Mouse (Mus musculus) testis, postnatal 10 days (tissue): ENCODE measurements around the gene Serpinb1b.
"Not testable (repeated sequence)": the region's sequence is repeated elsewhere in the genome, so short reads cannot be mapped to it uniquely, and the experiment has no call there.

Source experiments
- DNase-seq: peaks from one replicate; pipeline ENCODE4 v3.0.0; 2021; ENCODE audit warnings: low spot score

Serpinb1b gene

GRCm38 (mm10) chr13:33078056-33078705 lies at the start of gene Serpinb1b:
Gene Serpinb1b, plus strand, starts transcription at chr13:33078575.
- no peak for DNase-seq

- not testable (repeated sequence) for DNase-seq
Observed at GRCm38 (mm10) chr13:33029478-33029877, 48.9 kb upstream of the Serpinb1b start.

DNA sequence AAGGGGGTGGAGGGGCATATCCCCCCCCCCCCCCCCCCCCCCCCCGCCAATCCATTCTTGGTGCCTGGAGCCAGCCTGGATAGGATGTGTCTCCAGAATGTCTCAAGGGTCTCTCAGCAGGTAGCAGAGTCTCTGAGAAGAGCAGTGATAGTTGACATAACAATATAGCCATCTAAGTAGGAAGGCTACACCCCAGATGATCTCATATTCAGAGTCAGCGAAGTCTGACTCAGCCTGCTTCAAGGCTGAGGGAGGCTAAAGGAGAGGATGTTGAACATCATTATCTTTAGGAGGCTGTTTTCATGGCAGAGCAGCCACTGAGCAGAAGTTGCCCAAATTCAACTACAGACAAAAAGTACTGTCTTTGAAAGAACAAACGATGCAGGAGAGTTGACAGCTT lies 48.1 kb upstream of the Serpinb1b start:
- DNase-seq: no peak

GRCm38 (mm10) chr13:33035506-33035905 lies 42.9 kb upstream of the Serpinb1b start:
- no peak for DNase-seq

DNA sequence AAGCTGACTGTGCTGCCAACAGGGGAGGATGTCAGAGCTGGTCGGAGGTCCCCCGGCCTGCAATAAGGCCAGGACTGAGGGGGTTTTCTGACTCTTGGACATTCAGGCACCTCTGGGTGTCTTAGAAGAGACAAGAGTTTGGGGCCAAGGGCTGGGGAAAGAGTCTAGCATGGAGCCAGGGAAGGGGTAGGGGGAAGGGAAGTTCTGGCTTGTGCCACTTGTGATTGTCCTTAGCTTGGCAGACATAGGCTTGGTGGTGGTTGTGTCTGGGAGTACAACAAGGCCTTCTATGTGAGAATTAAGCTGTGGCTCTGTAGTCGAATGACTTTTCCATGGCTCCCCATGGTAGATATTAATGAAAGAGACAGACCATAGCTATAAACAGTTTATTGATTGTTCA lies 34.8 kb upstream of the Serpinb1b start:
- no peak for DNase-seq

DNA sequence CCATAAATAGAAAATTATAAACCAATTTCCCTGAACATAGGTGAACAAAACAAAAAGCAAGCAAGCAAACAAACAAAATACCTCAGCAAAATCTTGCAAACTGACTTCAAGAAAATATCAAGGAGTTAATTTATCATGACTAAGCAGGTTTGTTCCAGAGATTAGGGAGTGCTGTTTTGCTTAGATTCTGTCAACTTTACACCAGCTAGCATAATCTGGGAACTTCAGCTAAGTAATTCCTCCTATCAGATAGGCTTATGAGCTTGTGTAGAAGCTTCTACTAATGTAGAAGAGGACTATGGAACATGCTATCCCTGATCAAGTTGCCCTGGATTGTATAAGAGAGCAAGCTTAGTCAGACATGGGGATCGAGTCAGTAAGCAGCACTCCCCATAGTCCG lies 31.1 kb upstream of the Serpinb1b start:
- no peak for DNase-seq

DNA sequence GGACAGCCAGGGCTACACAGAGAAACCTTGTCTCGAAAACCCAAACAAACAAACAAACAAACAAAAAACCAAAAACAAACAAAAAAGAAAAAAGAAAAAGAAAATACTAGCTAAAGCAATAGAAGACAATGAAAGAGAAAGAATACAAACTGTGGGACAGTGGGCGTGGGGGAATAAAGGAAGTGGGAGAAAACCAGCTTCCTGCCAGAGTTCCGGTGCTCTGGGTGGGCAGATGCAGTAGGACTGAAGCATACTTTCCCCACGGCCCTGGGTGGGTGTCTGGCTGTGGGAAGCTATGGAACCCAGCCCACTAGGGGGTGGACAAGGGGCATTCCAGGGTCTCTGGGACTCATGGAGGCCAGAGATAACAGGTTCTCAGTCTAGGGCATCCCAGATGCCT lies 30.2 kb upstream of the Serpinb1b start:
- DNase-seq: no peak

- DNase-seq: no peak
Observed at GRCm38 (mm10) chr13:33051697-33052096, 26.7 kb upstream of the Serpinb1b start.

GRCm38 (mm10) chr13:33063048-33063447 lies 15.3 kb upstream of the Serpinb1b start:
- DNase-seq: no peak

GRCm38 (mm10) chr13:33067387-33067977 lies 10.9 kb upstream of the Serpinb1b start:
- no peak for DNase-seq

DNA sequence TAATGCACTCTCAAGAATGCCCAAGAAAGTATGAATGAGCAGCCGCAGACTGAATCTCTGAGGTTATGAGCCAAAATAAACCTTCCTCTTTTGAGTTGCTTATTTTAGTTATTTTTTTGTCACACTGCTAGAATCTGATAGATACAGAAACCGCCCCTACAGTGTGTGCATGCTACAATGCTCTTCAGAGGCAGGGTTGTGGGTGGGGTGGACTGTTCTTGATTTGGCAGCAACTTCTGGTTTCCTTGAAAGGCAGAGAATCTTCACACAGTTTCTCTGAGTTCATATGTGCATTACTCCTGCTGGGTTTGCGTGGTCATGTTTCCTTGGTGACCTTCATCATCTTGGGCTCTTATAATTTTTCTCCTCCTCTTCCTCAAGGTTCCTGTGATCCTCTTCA lies 10.2 kb upstream of the Serpinb1b start:
- no peak for DNase-seq

DNA sequence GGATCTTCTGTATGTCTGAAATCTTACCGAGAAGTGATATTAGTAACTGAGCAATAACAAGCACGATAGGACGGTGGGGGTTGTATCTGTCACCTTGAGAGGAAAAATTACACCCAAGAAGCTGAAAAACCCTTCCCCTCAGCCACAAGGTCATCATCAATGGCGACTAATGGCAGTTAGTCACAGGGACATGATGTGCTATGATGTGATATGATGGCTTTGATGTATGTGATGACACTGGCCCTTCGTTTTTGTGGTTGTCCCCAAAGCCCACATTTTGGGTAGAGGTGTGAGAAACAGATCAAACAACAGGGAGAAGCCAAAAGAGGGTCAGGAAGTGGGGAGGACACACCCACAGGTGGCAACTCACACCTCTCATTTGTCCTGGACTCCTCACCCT lies 6.6 kb upstream of the Serpinb1b start:
- DNase-seq: no peak

GRCm38 (mm10) chr13:33074029-33074428 lies 4.3 kb upstream of the Serpinb1b start:
- DNase-seq: peak; percentile 57

DNA sequence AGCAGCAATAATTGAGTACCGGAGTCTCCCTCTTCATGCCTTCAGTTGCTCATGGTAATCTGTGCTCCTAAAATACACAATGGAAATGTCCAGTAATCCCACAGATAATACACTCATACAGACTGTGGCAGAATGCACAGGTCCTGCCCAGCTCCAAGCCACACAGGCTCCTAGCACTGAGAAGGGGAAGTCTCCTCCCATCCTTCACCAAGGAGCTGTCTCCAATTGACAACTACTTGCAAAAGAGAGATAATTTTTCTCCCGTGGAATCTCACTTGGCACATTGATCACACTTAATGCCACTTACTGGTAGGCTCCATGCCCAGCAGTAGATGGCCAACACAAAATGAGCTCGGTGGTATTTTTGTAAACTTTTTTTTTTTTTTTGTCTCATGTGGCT lies 2.1 kb upstream of the Serpinb1b start:
- no peak for DNase-seq

DNA sequence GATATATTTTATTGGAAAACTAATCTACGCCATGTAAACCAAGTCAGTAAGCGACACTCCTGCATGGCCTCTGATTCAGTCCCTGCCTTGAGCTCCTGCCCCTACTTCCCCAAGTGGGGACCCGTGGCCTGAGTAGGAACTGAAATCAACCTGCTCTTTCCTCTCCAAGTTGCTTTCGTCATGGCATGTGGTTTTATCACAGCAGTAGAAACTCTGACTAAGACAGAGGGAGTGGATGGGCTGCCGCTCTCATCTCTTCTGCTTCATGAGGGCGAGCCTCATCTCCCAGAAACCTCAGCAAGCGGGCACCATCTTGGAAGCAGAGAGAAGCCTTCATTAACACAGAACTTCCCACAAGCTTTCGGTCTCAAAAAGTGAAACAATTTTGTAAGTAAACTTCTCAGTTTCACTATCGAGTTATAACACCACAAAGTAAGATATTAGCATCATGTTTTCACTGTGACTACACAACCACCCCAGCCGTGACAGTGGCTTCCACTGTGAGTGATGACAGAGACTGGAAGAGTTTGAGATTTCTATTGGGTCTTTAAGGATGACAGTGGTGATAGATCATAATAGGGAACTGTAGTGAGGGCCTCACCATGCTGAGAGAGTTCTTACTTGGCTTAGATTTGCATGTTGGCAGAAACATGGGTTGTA lies 1.2 kb upstream of the Serpinb1b start:
- no peak for DNase-seq

- no peak for DNase-seq
Observed at GRCm38 (mm10) chr13:33079391-33079790, 1.0 kb downstream of the Serpinb1b start.

- DNase-seq: no peak
Observed at GRCm38 (mm10) chr13:33080356-33080755, 2.0 kb downstream of the Serpinb1b start.

DNA sequence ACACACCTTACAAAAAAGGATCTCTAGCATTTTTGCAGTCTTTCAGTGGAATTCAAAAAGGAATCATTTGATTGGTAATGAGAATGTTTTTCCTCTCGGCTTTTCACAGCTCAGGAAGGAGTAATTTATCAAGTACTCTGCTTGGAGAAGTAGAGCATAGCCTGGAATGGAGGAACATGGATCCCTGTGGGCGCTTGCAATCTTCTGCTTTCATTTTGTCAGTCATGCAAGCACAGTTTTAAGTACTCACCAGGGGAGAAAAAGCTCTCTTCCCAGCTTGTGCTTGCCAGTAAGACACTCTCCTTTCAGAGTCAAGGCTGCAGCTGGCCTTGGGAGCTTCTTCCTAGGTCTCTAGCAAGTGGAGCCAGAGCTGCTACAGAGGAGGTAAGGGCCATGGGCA lies 5.5 kb downstream of the Serpinb1b start:
- no peak for DNase-seq

DNA sequence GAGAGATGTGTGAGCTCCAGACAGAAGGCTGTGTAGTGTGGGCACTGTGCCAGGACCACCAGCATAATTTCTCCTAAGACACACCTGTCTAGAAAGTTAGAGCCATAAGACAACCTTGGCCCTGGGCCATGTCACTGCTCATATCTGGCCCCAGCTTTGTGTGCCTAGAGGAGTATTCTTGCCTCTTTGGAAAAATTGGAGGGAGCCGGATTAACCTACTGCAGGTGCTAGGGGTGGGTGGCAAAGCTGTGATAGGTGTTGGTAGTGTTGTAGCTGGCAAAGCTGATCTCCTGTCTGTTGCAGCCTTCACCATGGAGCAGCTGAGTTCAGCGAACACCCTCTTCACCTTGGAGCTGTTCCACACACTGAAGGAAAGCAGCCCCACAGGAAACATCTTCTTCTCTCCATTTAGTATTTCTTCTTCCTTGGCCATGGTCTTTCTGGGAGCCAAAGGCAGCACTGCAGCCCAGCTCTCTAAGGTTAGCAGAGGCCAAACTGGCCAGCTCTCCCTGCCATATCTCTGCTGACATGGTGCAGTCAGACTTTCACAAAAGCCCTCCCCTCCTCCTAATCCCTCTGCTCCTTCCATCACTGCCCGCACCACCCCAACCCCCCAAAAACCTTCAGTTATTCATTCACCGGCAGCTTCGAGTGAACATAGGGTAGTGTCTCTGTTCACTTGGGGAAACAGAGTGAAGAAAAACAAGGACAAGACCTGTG lies 6.8 kb downstream of the Serpinb1b start:
- no peak for DNase-seq

- DNase-seq: no peak
Observed at GRCm38 (mm10) chr13:33085695-33086432, 7.5 kb downstream of the Serpinb1b start.

- no peak for DNase-seq
Observed at GRCm38 (mm10) chr13:33089566-33089965, 11.2 kb downstream of the Serpinb1b start.

- no peak for DNase-seq
Observed at GRCm38 (mm10) chr13:33090546-33090945, 12.2 kb downstream of the Serpinb1b start.
